Mouse (Mus musculus) midbrain, embryonic 11.5 days (tissue): ENCODE results near the gene Aif1. TPM values are rescaled to one million over a fixed set of nuclear protein-coding genes. Genes with fewer than 3 reads are reported as not detected.

Experiments used
- ATAC-seq: fragments of 200-750 bp; cut with Nextera tagmentation; 2 replicates; pipeline ENCODE4 v1.8.0; 2017; ENCODE audit warnings: moderate TSS enrichment, moderate library complexity; ENCODE audit not compliant: low FRiP score
- DNase-seq: peaks from one replicate; pipeline ENCODE4 v3.0.0; 2015; ENCODE audit warnings: low spot score; ENCODE audit errors: missing footprints
- H3K27ac ChIP-seq: fragments of 300-500 bp; sonication (generic); 2 replicates; pipeline ENCODE4 v1.5.1; 2014; ENCODE audit warnings: low read depth, low read length
- H3K27me3 ChIP-seq: fragments of 300-500 bp; sonication (generic); 2 replicates; pipeline ENCODE4 v1.6.1; 2014; ENCODE audit warnings: mild to moderate bottlenecking, low read length, moderate library complexity, mixed read lengths; ENCODE audit not compliant: control insufficient read depth, insufficient read depth
- H3K36me3 ChIP-seq: fragments of 300-500 bp; sonication (generic); 2 replicates; pipeline ENCODE4 v1.6.1; 2014; ENCODE audit warnings: mild to moderate bottlenecking, low read length, moderate library complexity, mixed read lengths; ENCODE audit not compliant: control insufficient read depth, insufficient read depth
- H3K4me1 ChIP-seq: fragments of 300-500 bp; sonication (generic); 2 replicates; pipeline ENCODE4 v1.6.1; 2014; ENCODE audit warnings: low read length; ENCODE audit not compliant: control insufficient read depth, insufficient read depth
- H3K4me2 ChIP-seq: fragments of 300-500 bp; sonication (generic); 2 replicates; pipeline ENCODE4 v1.6.1; 2014; ENCODE audit warnings: mild to moderate bottlenecking, moderate library complexity
- H3K4me3 ChIP-seq: fragments of 300-500 bp; sonication (generic); 2 replicates; pipeline ENCODE4 v1.5.1; 2014; ENCODE audit warnings: low read depth, low read length
- H3K9ac ChIP-seq: fragments of 300-500 bp; sonication (generic); 2 replicates; pipeline ENCODE4 v1.6.1; 2014; ENCODE audit warnings: low read length
- H3K9me3 ChIP-seq: fragments of 300-500 bp; sonication (generic); 2 replicates; pipeline ENCODE4 v1.6.1; 2016; ENCODE audit warnings: low read length; ENCODE audit not compliant: control insufficient read depth
- WGBS: fragments of 180-500 bp; shearing (Covaris S2); extraction: QIAGEN DNeasy Blood & Tissue Kit; methylation state at CpG from one replicate; pipeline ENCODE4 v1.1.7; 2014; 5-methylcytosine and 5-hydroxymethylcytosine counted together
- polyA plus RNA-seq: library from polyadenylated mRNA; unstranded; fragments of >200 nt; fragmentation: Nextera tagmentation; extraction: Ambion mirVana; gene quantifications from 2 replicates; pipeline ENCODE4 v1.2.1, GENCODE M21; 2014

Aif1 gene
- polyA plus RNA-seq, 1 experiment from 2014 or later = 8.4 TPM

DNA sequence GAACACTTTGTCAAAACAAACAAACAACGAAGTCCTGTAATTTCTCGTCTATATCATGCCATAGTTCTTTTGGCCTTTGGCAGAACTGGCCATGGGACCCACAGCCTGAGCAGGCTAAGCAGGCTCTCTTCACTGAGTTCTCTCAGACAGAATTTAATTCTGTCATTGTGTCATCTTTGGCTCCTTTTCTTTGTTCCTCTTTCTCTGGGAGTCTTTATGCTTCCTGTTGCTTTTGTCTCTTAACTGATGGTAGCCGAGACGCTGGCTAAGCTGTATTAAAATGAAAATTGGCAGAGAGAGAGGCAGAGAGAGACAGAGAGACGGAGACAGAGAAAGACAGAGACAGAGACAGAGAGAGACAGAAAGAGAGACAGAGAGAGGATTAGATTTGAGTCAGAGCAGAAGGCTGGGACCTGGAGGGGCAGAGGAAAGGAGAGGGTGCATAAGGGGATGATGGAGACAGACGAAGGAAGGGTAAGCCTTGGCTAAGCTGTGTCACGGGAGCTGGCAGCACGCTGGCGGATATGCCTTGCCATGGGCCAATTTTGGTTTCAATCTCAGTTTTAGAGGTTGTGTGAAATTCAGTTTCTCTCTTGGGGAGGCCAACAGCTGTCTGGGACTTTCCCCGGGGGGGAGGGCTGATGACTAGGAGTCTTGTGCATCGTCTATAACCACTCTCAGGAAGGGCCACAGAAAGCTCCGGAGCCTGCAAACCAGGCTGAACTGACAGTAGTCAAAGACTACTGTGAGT lies 34.1 kb upstream of the Aif1 start:
- H3K27ac ChIP-seq = no peak overlapping the region
- ATAC-seq (no peak), DNase-seq (no peak)
- H3K9me3 ChIP-seq = no peaks in the 10 kb centered on the region
- no peak overlapping the region for H3K9ac ChIP-seq
- no peak overlapping the region for H3K4me3 ChIP-seq
- no peaks in the 10 kb centered on the region for H3K4me1 ChIP-seq
- H3K27me3 ChIP-seq = no peaks in the 10 kb centered on the region
- WGBS = 71% methylated on average over 12 of the region's 12 CpGs
- H3K36me3 ChIP-seq = no peaks in the 10 kb centered on the region
- no peak overlapping the region for H3K4me2 ChIP-seq

DNA sequence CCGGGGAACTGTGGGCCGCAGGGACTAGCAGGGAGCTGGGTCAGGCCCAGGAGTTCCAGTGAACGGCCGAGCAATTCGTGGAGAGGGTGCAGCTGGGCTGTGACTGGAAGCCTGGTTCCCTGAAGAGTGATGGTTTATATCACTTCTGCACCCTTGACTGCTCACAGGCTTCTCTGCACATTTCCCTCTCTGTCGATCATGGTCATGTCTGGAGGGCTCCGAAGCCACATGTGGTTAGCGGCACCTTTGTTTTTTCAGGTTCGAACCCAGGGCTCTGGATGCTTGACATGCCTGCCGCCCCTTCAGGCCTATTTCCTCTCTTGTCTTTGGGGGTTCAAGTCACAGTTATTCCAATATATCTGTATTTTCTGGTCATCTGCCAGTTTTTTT lies 29.5 kb upstream of the Aif1 start:
- no peak overlapping the region for H3K4me2 ChIP-seq
- no peak overlapping the region for H3K4me3 ChIP-seq
- H3K27ac ChIP-seq = no peak overlapping the region
- WGBS = 65% methylated on average over 10 of the region's 10 CpGs
- no peaks in the 10 kb centered on the region for H3K4me1 ChIP-seq
- H3K9me3 ChIP-seq = no peaks in the 10 kb centered on the region
- H3K36me3 ChIP-seq = no peaks in the 10 kb centered on the region
- no peak for ATAC-seq
- no peak for DNase-seq
- no peaks in the 10 kb centered on the region for H3K27me3 ChIP-seq
- no peak overlapping the region for H3K9ac ChIP-seq

DNA sequence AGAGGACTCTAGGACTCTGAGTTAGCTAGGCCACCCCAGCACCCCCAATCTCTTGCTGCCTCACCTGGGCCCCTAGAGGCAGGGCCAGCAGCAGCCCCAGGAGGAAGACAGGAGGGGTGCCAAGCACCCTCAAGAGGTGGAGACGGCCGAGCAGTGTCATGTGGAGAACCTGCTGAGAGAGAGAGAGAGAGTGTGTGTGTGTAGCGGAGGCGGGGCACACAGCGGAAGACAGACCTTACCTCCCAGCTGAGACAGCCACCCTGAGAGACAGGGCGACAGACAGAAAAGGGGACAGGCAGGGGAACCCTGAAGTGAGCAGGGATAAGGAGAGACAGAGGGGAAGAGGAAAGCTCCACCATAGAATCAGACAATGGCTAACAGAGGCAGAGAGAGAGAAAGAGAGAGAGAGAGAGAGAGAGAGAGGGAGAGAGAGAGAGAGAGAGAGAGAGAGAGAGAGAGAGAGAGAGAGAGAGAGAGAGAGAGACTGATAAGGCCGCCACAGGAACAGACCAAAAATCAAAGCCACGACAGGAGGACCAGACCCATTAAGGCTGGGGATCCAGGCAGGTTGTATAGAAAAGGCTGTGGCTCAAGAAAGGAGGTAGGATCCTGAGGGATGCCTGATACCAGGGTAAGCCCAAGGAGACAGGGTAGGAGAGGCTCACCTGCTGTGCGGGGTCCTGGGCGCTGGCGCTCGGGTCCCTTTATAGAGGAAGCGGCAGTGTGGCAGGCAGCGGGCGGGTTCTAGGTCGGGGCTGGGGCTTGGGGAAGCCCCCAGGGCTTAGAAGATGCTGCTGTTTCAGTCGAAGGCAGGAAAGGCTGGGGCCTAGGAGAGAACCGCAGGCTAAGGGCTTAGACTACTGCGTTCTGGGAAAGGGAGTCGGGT lies 28.9 kb upstream of the Aif1 start, which contains the start of gene Lta:
Gene Lta (minus strand): TSS at position 858 of the 886 bp plus-strand sequence.
- no peak for ATAC-seq
- H3K27me3 ChIP-seq = no peaks in the 10 kb centered on the region
- no peaks in the 10 kb centered on the region for H3K9me3 ChIP-seq
- H3K9ac ChIP-seq = no peak within 1 kb of the TSS
- no peak within 1 kb of the TSS for H3K27ac ChIP-seq
- 32% methylated on average over 19 of the region's 20 CpGs for WGBS
- H3K4me2 ChIP-seq = no peak within 1 kb of the TSS
- no peak for DNase-seq
- H3K4me3 ChIP-seq = no peak within 1 kb of the TSS
- no peaks in the 10 kb centered on the region for H3K4me1 ChIP-seq
- no peaks in the 10 kb centered on the region for H3K36me3 ChIP-seq

DNA sequence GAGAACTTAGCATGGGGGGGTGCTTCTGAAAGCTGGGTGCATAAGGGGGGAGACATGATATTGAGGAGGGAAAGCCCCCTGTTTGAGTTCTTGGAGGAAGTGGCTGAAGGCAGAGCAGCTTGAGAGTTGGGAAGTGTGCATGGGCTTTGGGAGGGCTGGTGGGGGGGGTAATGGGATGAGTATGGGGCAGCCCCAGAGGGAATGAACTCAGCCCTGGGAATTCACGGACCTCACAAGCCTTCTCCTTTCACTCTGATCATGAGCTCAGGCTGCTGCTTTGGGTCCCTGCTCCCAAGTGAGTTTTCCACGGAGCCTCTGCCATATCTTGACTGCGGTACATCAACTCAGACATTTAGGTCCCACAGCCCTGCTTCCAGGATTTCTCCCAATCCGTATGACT lies 26.6 kb upstream of the Aif1 start:
- Histone ChIP-seq H3K4me1 (no peaks in the 10 kb centered on the region), H3K4me2 (no peak overlapping the region), H3K4me3 (no peak overlapping the region), H3K9ac (no peak overlapping the region), H3K27me3 (no peaks in the 10 kb centered on the region; the same call in 1 of the 2 replicates), H3K36me3 (no peaks in the 10 kb centered on the region), H3K27ac (no peak overlapping the region), H3K9me3 (no peaks in the 10 kb centered on the region)
- ATAC-seq (no peak), DNase-seq (no peak)
- WGBS = 77% methylated on average over 4 of the region's 4 CpGs

DNA sequence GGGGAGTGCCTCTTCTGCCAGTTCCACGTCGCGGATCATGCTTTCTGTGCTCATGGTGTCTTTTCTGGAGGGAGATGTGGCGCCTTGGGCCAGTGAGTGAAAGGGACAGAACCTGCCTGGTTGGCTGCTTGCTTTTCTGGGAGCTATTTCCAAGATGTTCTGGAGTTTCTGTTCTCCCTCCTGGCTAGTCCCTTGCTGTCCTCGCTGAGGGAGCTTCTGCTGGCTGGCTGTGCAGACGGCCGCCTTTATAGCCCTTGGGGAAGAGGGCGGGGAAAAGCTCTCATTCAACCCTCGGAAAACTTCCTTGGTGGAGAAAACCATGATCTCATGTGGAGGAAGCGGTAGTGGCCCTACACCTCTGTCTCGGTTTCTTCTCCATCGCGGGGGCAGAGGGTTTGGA lies 25.9 kb upstream of the Aif1 start, which contains the start of gene Tnf:
Gene Tnf (minus strand): TSS at position 221 of the 400 bp plus-strand sequence.
- 52% methylated on average over 13 of the region's 13 CpGs for WGBS
- H3K9me3 ChIP-seq = no peaks in the 10 kb centered on the region
- H3K36me3 ChIP-seq = no peaks in the 10 kb centered on the region
- no peaks in the 10 kb centered on the region for H3K4me1 ChIP-seq
- no peak for DNase-seq
- no peak for ATAC-seq
- H3K4me3 ChIP-seq = no peak within 1 kb of the TSS
- H3K27ac ChIP-seq = no peak within 1 kb of the TSS
- H3K27me3 ChIP-seq = no peaks in the 10 kb centered on the region; the same call in 1 of the 2 replicates
- H3K9ac ChIP-seq = no peak within 1 kb of the TSS
- H3K4me2 ChIP-seq = no peak within 1 kb of the TSS

DNA sequence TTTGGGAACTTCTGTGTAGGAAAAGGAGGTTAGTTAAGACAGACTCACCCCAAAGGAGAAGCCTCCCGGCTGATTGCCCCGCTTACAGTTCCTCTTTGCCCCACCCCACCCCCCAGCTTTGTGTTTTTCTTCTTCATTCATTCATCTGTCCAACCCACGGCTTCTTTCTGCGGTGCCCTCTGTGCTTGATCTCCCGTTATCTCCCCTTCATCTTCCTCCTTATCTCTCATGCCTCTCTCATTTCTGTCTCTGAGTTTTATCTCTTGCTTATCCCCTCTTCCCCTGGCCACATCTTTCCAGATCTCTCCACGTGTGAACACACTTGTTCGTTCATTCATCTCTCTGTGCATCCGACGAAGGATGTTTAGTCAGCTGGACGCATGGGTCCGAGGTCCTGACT lies 25.3 kb upstream of the Aif1 start:
- ATAC-seq (no peak), DNase-seq (no peak)
- peaks cover 6% of the 10 kb centered on the region for H3K27me3 ChIP-seq
- WGBS = 80% methylated on average over 11 of the region's 11 CpGs
- no peak overlapping the region for H3K4me3 ChIP-seq
- H3K4me1 ChIP-seq = peaks cover 1% of the 10 kb centered on the region; the same call in 1 of the 2 replicates
- no peak overlapping the region for H3K4me2 ChIP-seq
- no peaks in the 10 kb centered on the region for H3K36me3 ChIP-seq
- H3K27ac ChIP-seq = no peak overlapping the region
- no peaks in the 10 kb centered on the region for H3K9me3 ChIP-seq
- H3K9ac ChIP-seq = no peak overlapping the region

DNA sequence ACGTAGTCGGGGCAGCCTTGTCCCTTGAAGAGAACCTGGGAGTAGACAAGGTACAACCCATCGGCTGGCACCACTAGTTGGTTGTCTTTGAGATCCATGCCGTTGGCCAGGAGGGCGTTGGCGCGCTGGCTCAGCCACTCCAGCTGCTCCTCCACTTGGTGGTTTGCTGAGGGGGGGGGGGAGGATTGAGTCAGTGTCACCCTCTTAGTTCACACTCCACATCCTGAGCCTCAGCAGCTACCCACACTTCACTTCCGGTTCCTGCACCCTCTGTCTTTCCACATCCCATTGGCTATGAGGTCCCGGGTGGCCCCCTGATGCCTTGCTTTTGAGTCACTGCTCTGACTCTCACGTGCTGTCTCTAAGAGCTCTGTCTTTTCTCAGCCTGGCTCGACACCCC lies 24.5 kb upstream of the Aif1 start:
- Histone ChIP-seq H3K9me3 (no peaks in the 10 kb centered on the region), H3K4me2 (no peak overlapping the region), H3K4me1 (peaks cover 4% of the 10 kb centered on the region; the same call in 1 of the 2 replicates), H3K9ac (no peak overlapping the region), H3K36me3 (no peaks in the 10 kb centered on the region), H3K27me3 (peaks cover 13% of the 10 kb centered on the region), H3K4me3 (no peak overlapping the region), H3K27ac (no peak overlapping the region)
- no peak for DNase-seq
- WGBS = 91% methylated on average over 11 of the region's 11 CpGs
- ATAC-seq = no peak

DNA sequence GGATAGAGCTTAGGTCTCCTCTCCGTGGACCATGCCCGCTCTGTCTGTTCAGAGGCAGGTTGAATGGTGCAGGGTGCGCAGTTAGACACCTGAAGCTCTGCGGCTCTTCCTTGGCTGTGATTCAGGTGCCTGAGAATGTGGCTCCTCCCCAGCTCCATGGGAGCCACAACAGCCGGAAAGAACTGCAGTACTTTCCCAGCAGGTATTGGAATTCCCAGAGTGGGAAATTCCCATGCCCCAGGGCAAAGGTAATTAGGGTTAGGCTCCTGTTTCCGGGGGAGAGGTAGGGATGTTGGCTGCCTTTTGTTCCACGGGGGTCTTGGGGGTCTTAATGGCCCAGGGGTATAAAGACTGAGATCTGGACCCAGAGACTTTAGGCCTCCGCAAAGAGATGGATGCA lies 23.1 kb upstream of the Aif1 start:
- DNase-seq (no peak), ATAC-seq (no peak)
- H3K4me3 ChIP-seq = no peak overlapping the region
- H3K27me3 ChIP-seq = peaks cover 26% of the 10 kb centered on the region
- H3K9me3 ChIP-seq = no peaks in the 10 kb centered on the region
- peaks cover 4% of the 10 kb centered on the region; the same call in 1 of the 2 replicates for H3K4me1 ChIP-seq
- no peak overlapping the region for H3K27ac ChIP-seq
- WGBS = 38% methylated on average over 8 of the region's 8 CpGs
- no peak overlapping the region for H3K9ac ChIP-seq
- H3K4me2 ChIP-seq = no peak overlapping the region
- H3K36me3 ChIP-seq = no peaks in the 10 kb centered on the region

DNA sequence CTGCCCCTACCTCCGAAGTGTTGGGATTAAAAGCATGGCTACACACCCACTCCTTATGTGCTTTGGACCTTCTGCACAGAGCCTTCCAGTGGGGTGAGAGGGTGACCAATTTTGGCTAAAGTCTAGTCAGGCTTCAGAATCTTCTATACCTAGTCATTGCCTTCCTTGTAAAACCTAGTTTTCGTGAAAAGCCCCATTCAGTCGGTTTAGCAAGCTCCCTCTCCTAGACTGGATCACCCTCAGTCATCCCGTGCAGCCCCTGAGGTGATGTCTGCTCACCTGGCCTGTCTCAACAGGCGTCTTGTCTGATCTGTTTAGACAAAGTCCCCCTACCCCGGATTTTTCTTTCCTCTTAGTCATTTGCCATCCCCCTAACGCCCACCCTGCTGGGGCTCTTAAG lies 22.2 kb upstream of the Aif1 start:
- no peak for DNase-seq
- WGBS = 69% methylated on average over 7 of the region's 7 CpGs

More for the DNA sequence above, 22.2 kb upstream of the Aif1 start:
- Histone ChIP-seq H3K9me3 (no peaks in the 10 kb centered on the region), H3K27me3 (peaks cover 26% of the 10 kb centered on the region), H3K4me2 (no peak overlapping the region), H3K4me3 (no peak overlapping the region), H3K36me3 (no peaks in the 10 kb centered on the region), H3K9ac (no peak overlapping the region), H3K27ac (no peak overlapping the region), H3K4me1 (peaks cover 4% of the 10 kb centered on the region; the same call in 1 of the 2 replicates)
- ATAC-seq = no peak
